Mouse (Mus musculus) spleen, postnatal 36 days (tissue): ENCODE results near the gene Homer2.

Experiments
- DNase-seq, 2 experiments: peaks; one replicate each; pipeline ENCODE4 v3.0.0; 2022; ENCODE audit warnings: low spot score in 2 of 2, mixed read lengths in 1 of 2

Homer2 gene

DNA sequence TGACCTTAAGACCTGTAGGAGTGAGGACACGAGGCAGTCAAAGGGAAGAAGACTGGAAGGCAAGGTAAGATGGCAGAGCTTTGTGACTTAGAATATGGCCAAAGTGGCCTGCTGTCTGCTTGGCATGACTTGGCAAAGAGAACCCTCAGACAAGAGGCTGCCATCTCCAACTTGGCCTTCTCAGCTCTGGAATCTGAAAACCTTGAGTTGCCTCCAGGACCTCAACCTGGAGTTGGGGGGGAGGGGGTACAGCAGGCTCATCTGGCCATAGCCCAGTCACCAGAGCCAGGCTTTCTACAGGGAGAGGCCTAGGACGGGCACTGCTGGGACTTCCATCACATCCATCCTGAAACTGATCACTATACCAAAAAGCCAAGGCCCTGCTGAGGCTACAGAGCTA lies 55.0 kb downstream of the Homer2 start:
- DNase-seq, result no peak

DNA sequence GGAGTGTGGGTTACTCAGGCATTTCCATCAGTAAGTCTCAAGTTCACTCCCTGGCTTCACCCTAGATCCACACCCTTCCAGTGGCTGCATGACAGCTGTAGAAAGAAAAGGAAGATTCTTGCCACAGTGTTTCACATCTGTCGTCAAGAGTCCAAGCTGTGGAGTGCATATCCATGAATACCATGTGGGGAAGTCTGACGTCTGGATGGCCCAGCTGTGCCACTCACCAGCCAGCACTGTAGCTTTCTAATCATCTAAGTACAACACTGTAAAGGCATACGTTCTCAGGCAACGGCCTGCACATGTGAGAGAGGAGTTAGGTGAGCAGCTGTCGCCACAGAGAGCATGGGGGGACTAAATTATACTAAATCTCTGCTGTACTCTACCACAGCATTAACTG lies 56.0 kb downstream of the Homer2 start:
- DNase-seq, result no peak

DNA sequence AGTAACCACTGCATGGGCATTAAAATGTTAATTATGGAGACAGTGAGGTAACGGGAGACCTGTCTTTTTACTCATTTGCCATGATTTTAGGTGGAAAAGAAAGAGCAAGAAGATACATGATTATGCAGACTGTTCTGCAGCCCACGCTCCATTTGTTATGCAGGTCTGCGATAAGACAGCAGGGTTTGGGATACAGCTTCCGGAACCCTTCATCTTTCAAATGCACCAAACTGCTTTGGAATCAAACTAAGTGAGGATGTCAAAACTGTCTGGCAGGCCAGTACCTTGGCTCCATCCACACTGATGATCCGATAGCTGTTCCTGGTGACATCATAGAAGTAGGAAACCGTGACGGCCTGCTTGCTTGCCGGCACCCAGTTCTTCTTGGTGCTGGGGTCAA lies 58.1 kb downstream of the Homer2 start:
- no peak for DNase-seq

DNA sequence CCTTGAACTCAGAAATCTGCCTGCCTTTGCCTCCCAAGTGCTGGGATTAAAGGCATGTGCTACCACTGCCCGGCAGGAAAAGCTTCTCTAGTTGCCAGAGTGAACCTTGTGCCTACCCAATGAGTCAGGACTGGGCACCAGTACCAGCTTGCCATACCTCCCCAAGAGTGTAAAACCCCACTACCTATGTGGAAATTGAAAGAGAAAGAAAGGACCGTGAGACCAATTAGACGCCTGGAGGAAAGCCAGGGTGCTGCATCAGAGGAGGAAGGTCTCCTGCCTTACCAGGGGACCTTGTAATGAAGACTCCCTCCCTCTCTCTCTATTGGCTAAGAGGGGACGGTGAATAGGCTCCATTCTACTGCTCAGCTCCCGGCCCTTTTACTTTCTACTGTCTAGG lies 59.4 kb downstream of the Homer2 start:
- no peak for DNase-seq

DNA sequence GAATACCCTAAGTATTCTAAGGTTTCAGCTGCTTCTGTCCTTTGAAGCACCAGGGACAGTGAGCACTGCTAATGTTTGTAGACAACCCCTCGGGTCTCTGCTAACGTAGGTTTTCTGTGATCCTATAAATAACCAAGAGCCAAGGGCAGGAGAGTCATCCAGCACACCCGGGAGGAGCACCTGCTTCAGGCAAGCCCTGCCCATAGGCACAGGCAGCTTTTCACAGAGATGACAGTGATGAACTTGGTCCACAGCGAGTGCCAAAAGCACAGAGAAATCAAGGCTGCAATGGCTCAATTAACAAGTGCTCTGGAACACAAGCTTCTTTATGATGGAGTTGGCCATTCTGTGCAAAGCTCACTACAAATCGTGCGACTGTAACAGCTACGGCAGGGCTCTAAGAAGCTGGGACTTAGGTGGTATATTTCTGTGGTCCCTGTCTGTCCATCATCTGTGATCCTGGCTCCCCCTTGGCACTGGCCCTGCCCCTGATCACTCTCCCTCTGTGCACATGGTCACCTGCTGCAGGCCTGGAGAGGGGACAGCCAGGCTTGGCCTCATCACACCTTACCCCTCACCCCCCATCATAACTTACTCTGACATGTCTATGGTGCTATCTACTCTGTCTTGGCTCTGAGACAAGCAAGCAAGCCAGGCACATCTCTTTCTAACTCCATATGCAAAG lies 62.6 kb downstream of the Homer2 start:
- DNase-seq, result no peak

DNA sequence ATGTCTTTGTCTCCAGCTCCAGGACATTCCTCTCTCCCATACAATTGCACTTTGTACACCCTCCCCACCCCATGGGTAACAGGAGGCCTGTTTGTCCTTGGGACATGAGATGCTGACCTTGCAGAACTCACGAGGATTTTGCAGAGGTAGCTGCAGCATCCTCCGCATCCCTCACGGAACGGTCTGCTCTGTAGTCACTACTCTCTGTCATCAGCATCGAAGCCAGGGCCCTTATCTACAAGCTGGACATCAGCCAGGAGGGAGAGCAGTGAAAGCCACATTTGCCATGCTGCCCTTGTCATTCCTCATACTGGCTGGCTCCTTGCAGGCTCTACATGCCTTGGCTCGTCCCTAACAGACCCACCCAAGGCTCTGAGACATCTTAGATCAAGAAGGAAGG lies 66.2 kb downstream of the Homer2 start:
- no peak for DNase-seq

- no peak for DNase-seq
These were observed 74.7 kb downstream of the Homer2 start for GRCm38 (mm10) chr7:81632586-81632985.

- DNase-seq, result no peak
These were observed 76.1 kb downstream of the Homer2 start for GRCm38 (mm10) chr7:81631261-81631660.

- no peak for DNase-seq
These were observed 80.9 kb downstream of the Homer2 start for GRCm38 (mm10) chr7:81626460-81626859.

DNA sequence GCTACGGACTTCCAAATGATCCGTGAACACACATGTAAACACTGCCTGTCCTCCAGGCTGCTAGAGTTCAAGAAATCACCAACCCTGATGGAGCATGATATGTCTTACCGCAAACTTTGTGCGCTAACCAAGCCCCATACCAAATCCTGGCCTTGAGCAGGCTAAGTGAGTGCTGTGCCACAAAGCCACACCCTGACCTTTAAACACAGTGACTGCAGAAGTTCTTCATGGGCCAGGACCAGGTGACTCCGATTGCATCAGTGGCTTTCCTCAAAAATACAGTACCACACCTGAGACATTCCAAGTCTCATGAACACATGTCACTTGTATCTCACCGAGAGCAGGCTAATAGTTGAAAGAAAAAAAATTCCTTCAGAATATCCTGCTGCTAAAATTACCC lies 83.6 kb downstream of the Homer2 start:
- no peak for DNase-seq

DNA sequence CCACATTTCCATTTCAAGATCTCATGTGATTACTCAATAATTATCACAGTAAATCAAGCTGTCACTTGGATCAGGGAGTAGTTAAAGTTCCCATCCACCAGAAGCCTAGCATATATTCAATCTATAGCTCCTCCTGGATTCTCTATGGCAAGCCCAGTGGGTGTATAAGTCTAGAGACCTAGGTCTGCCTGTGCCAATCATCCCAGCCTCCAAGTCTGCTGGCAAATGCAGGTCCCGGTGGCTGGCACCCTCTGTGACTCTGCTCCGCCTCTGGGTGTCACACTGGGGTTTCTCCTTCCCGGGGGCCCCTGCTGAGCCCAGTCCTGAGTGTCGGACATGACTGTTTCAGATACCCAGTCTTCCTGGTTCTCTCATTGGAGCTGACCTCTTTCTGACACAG lies 84.5 kb downstream of the Homer2 start:
- no peak for DNase-seq

- DNase-seq, result no peak
These were observed 92.3 kb downstream of the Homer2 start for GRCm38 (mm10) chr7:81615031-81615430.

DNA sequence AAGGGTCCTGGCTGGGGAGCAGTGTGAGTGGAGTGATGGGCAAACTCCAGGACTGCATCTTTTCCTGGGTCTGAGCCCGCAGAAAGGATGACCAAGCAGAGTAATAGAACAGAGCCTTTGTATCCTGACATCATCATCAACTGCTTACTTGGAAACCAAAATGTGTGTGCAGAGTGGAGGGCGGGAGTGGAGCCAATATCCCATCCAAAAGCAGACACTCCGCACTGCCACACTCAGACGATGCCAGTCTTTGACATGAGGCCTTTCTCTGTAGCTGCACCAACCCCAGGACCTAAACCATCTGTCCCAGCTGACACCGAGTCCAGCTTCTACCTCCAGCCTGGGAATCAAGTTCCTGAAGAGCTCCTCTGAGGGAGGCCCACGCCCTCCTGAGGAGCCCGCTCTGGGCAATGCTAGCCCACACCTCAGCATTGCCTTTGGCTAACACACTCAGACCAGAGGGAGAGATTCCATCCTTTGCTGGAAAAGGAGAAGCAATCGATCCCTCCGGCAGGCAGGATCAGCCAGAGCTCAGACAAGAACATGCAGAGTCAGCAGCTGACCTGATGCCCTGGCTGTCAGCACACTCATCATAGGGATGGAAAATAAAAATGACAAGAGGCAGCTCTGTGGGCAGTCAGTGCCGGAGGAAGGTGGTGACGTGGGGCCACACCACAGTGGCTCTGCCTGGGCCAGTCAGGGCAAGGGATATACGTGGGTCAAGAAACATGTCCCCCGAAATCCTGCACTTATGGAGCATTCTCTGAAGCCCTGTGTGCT lies 94.3 kb downstream of the Homer2 start:
- no peak for DNase-seq

GRCm38 (mm10) chr7:81610125-81610524 lies 97.2 kb downstream of the Homer2 start:
- DNase-seq, result peak in 1 of 2 experiments; percentile 19

DNA sequence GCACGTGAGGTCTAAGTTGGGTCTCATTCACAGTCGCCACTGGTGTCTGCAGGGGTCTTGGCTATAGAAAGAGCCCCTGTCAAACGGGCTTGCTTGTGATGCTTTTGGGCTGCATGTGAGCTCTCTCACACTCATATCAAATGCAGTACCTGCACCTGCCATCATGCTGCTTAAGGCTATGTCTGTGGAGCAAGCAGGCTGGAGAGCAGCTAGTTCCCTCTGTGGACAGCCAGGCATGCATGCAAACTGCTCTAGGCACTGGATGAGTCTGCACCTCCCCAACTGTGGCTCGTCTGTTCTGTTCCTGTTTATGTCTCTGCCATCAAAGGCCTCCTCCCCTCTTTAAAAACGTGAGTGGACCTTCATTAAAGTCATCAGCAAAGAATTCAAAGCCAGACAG lies 100.9 kb downstream of the Homer2 start:
- no peak for DNase-seq

DNA sequence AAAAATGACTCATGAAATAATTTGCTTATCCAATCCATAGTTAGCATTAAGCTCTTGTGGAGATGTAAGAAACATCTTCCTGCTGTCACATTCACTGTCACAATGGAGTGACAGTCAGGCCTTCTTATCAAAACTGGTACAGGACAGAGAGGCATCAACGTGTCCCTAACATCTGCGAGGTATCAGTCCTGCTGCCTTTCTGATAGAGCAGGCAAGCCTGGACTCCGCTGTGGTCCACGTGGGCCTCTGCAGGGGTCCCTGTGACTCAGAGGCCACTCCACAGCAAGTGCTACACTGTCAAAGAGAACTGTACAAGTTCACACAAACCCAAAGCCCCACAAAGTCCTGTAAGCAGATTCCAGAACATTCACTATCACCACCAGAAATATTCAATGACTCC lies 101.8 kb downstream of the Homer2 start:
- DNase-seq, result no peak

DNA sequence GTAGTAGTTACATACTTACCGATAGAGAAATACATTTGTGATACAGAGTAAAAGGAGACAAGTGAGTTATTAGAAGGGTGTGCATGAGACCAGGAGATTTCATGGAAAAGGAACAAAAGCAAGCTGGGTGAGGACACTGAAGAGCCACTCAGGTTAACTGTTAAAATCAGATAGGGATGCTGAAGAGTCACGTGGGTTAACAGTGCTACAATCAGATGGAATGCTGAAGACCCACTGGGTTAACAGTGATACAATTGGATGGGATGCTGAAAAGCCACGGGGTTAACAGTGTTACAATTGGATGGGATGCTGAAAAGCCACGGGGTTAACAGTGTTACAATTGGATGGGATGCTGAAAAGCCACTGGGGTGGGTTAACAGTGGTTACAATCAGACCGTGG lies 102.3 kb downstream of the Homer2 start:
- no peak for DNase-seq

- no peak for DNase-seq
These were observed 107.7 kb downstream of the Homer2 start for GRCm38 (mm10) chr7:81599379-81600280.

GRCm38 (mm10) chr7:81597660-81598059 lies 109.7 kb downstream of the Homer2 start:
- DNase-seq, result no peak

DNA sequence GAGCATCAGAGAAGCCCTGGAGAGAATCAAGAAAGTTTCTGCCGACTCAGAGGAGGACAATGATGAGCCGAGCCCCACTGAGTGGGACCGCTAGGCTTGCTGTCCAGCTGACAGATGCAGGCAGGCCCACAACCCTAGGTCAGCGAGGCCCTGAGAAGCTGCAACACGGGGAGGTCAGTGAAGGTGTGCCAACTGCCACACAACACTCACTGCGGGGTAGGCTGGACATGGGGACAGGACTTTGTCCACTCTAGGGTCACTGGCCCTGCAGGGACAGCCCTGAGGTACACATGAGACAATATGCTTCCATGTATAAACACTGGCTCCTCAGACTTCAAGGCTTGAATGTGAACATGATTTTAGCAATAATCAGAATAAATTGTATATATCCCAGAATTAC lies 111.2 kb downstream of the Homer2 start:
- no peak for DNase-seq

DNA sequence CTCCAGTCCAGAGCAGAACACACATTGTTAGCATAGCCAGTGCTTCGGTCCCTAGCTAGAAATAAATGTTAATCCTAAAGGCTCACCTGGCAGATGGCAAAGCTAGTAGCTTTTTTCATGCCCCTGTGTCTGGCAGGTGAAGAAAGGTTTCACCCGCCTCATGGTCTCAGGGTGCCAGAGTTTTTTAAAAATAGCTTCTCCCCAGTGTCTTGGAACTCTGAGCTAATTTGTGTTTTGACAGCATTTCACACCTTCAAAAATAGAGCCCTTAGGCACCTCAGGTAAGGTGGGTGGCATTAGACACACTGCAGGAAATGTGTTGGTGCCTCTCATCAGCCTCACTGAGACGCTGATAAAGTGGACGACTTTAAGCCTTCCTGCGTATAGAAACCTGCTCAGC lies 112.3 kb downstream of the Homer2 start:
- no peak for DNase-seq

DNA sequence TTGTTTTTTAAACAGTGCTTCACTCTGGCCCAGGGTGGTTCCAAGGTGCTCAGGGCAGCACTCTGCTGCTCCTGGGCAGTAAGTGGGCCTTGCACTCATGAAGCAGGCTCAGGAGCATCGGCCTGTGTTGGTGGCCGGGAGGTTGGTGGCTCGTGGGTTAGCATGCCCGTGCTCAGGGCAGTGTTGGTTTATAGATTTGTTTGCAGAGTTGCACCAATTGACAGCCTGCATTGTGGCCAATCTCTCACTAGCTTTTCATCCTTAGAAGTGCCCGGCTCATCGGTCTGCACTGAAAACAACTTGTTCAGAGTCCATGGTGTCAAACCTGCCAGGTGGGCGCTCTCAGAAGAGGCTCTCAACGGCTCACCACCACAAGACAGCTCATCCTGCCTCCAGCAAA lies 113.9 kb downstream of the Homer2 start:
- no peak for DNase-seq
